Mouse (Mus musculus): ENCODE measurements around the gene Ubl4b.

DNA sequence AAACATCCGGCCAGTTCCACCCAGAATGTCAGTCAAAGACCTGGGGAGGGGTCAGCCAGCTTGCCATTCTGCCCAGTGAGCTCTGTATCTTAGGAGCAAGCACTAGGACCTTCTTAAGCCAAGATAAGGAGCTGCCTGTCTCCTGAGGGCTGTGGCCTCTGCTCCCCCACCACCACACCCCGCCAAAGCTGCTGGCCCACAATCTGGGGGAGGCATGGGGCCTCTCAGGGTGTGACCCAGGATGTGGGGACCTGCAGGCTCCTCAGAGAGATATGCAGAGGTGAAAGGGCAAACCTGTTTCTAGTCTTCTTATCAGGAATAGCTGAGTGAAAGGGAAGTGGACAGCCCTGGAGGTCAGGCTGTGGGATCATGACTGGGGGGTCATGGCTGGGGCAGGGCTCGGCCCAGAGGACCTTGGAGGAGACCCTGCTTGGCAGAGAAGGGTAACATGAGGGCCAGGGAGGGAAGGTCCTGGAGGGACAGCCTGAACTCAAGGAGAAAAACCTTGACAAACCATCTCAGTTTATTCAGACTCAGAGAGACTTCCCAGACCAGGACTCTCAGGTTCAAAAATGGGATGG lies 23.0 kb upstream of the Ubl4b start:
- TF ChIP-seq TCF12 (IDR thresholded peaks at IDR 0.05; ENCODE audit: insufficient read depth, poor library complexity, severe bottlenecking) (no peak), POLR2A (IDR thresholded peaks at IDR 0.05; ENCODE audit: insufficient read length, low read depth) (no peak), USF1 (IDR thresholded peaks at IDR 0.05; ENCODE audit: low read depth) (no peak), E2F4 (IDR thresholded peaks at IDR 0.05; ENCODE audit: insufficient read depth) (no peak), CEBPB (IDR thresholded peaks at IDR 0.05; ENCODE audit: insufficient read depth, poor library complexity, severe bottlenecking) (no peak), SRF (IDR thresholded peaks at IDR 0.05; ENCODE audit: control insufficient read depth, insufficient read length, low read depth) (no peak), REST (IDR thresholded peaks at IDR 0.05; ENCODE audit: insufficient read depth, insufficient read length) (no peak), MAX (IDR thresholded peaks at IDR 0.05; ENCODE audit: low read depth) (no peak), POLR2AphosphoS2 (IDR thresholded peaks at IDR 0.05; ENCODE audit: insufficient read length, low read depth) (no peak), MYOG (IDR thresholded peaks at IDR 0.05; ENCODE audit: control insufficient read depth in 1 of 3, insufficient read depth in 1 of 3, insufficient read length in 2 of 3, low read depth in 2 of 3) (no peak), MYOD1 (IDR thresholded peaks at IDR 0.05; ENCODE audit: control insufficient read depth in 1 of 3, insufficient read length in 2 of 3, low read depth in 2 of 3) (no peak), TCF3 (IDR thresholded peaks at IDR 0.05; ENCODE audit: insufficient read length, low read depth) (no peak)

All from myocyte (in vitro differentiated cells).